Mouse (Mus musculus): Measurements from ENCODE around the gene Olfr275. TPM values are rescaled to one million over a fixed set of nuclear protein-coding genes. Genes with fewer than 3 reads are reported as not detected.
A peak's percentile ranks its signal among the peaks of the same experiment; 100 is the strongest.
"Not testable (repeated sequence)": the region's sequence is repeated elsewhere in the genome, so short reads cannot be mapped to it uniquely, and the experiment has no call there.

The Olfr275 gene
- polyA plus RNA-seq (2015; fragmentation: Nextera tagmentation; extraction: Ambion mirVana) = not detected in 2 replicates

DNA sequence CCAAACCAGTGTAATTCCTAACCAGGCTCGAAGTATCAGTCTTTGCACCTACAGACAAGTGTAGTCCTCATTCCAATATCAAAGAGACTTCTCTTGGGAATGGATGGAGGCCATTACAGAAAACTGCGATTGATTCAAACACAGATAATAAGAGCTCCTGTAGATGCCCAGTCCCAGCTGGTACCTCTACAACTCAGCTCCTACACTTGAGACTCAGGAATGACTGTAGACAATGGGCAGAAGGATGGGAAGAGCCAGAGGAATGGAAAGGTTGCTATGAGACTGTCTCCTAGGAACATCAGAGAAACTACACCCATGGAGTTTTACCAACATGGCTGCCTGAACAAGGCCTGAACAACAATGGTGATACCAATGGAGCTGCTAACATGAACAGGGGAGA lies at the start of gene Olfr275:
Gene Olfr275, plus strand, starts transcription at position 301 of the 400 bp plus-strand sequence.
- no peaks in the 10 kb centered on the region for H3K4me1 ChIP-seq (replicated peaks; ENCODE audit: control insufficient read depth, insufficient read depth, low read length)
- whole genome bisulfite sequencing = 91% methylated on average over 2 of the region's 2 CpGs
- no peak within 1 kb of the TSS for H3K4me3 ChIP-seq (replicated peaks; ENCODE audit: low read length)
- H3K9ac ChIP-seq (replicated peaks; ENCODE audit: low read depth, low read length) = no peak within 1 kb of the TSS
- no peaks in the 10 kb centered on the region for H3K9me3 ChIP-seq (ENCODE audit: control insufficient read depth, low read length)
- ATAC-seq = no peak
- H3K27me3 ChIP-seq (replicated peaks; ENCODE audit: control insufficient read depth, insufficient read depth, low read length) = no peaks in the 10 kb centered on the region
- H3K4me2 ChIP-seq (ENCODE audit: low read length) = no peak within 1 kb of the TSS
- H3K36me3 ChIP-seq (ENCODE audit: control insufficient read depth, insufficient read depth) = no peaks in the 10 kb centered on the region
- no peak within 1 kb of the TSS for H3K27ac ChIP-seq (ENCODE audit: low read length)

GRCm38 (mm10) chr4:52765612-52766011 lies 48.8 kb upstream of the Olfr275 start:
- Histone ChIP-seq H3K27me3 (replicated peaks; ENCODE audit: control insufficient read depth, insufficient read depth, low read length) (no peaks in the 10 kb centered on the region), H3K9ac (replicated peaks; ENCODE audit: low read depth, low read length) (no peak overlapping the region), H3K27ac (ENCODE audit: low read length) (no peak overlapping the region), H3K9me3 (ENCODE audit: control insufficient read depth, low read length) (no peaks in the 10 kb centered on the region), H3K4me2 (ENCODE audit: low read length) (no peak overlapping the region), H3K36me3 (ENCODE audit: control insufficient read depth, insufficient read depth) (no peaks in the 10 kb centered on the region), H3K4me3 (replicated peaks; ENCODE audit: low read length) (no peak overlapping the region), H3K4me1 (replicated peaks; ENCODE audit: control insufficient read depth, insufficient read depth, low read length) (no peaks in the 10 kb centered on the region)
- no peak for ATAC-seq
- 92% methylated on average over 6 of the region's 6 CpGs for WGBS

DNA sequence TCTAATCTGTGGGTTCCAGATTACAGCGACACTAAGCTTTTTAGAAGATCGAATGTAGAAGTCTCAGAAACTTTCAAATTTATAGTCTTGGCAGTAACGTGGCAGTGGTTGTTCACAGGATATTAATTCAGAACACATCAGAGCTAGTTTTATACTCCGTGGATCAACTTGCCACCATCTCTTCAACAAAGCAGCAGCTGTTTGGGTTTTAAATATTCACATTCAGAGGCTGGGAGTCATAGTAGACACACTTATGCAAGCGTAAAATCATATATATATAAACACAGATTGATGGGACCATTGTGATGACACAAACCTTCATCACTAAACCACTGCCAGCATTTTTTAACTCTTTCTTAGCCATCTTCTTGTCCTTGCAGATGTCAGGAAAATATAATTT lies 42.2 kb upstream of the Olfr275 start:
- H3K36me3 ChIP-seq (ENCODE audit: control insufficient read depth, insufficient read depth) = no peaks in the 10 kb centered on the region
- 0 out of 2 replicates have a peak, but pooled peaks have one; percentile 31 for ATAC-seq
- no peak overlapping the region for H3K4me3 ChIP-seq (replicated peaks; ENCODE audit: low read length)
- H3K9ac ChIP-seq (replicated peaks; ENCODE audit: low read depth, low read length) = no peak overlapping the region
- H3K9me3 ChIP-seq (ENCODE audit: control insufficient read depth, low read length) = no peaks in the 10 kb centered on the region
- no peak overlapping the region for H3K4me2 ChIP-seq (ENCODE audit: low read length)
- 75% methylated on average over 5 of the region's 5 CpGs for WGBS
- H3K4me1 ChIP-seq (replicated peaks; ENCODE audit: control insufficient read depth, insufficient read depth, low read length) = no peaks in the 10 kb centered on the region
- no peak overlapping the region for H3K27ac ChIP-seq (ENCODE audit: low read length)
- no peaks in the 10 kb centered on the region for H3K27me3 ChIP-seq (replicated peaks; ENCODE audit: control insufficient read depth, insufficient read depth, low read length)

DNA sequence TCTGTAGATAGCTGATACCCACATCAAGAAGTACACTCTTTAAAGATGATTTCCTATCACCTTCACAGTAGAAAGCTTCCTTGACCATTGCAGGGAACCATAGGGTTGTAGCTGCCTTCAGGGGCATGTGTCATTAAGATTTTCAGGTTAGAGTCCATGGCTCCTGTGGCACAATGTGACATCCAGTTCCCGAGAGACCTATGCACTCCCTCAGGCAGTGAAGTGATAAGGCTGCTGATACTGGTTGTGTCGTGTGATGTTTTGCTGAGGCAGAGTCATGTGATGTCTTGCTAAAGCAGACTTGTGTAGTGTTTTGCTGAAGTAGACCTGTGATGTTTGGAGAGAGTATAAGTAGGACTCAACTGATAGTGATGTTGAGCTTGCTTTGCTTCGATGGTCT lies 14.4 kb upstream of the Olfr275 start:
- Histone ChIP-seq H3K4me2 (ENCODE audit: low read length) (no peak overlapping the region), H3K9ac (replicated peaks; ENCODE audit: low read depth, low read length) (no peak overlapping the region), H3K4me1 (replicated peaks; ENCODE audit: control insufficient read depth, insufficient read depth, low read length) (no peaks in the 10 kb centered on the region), H3K36me3 (ENCODE audit: control insufficient read depth, insufficient read depth) (no peaks in the 10 kb centered on the region), H3K4me3 (replicated peaks; ENCODE audit: low read length) (no peak overlapping the region), H3K9me3 (ENCODE audit: control insufficient read depth, low read length) (no peaks in the 10 kb centered on the region), H3K27me3 (replicated peaks; ENCODE audit: control insufficient read depth, insufficient read depth, low read length) (no peaks in the 10 kb centered on the region), H3K27ac (ENCODE audit: low read length) (no peak overlapping the region)
- ATAC-seq = no peak
- WGBS = 86% methylated on average over 3 of the region's 3 CpGs

GRCm38 (mm10) chr4:52811871-52812270 lies 2.5 kb upstream of the Olfr275 start:
- 39% methylated on average over 2 of the region's 2 CpGs for WGBS
- H3K27me3 ChIP-seq (replicated peaks; ENCODE audit: control insufficient read depth, insufficient read depth, low read length) = no peaks in the 10 kb centered on the region
- H3K4me3 ChIP-seq (replicated peaks; ENCODE audit: low read length) = no peak overlapping the region
- H3K9ac ChIP-seq (replicated peaks; ENCODE audit: low read depth, low read length) = no peak overlapping the region
- H3K27ac ChIP-seq (ENCODE audit: low read length) = no peak overlapping the region
- H3K36me3 ChIP-seq (ENCODE audit: control insufficient read depth, insufficient read depth) = no peaks in the 10 kb centered on the region
- H3K4me2 ChIP-seq (ENCODE audit: low read length) = no peak overlapping the region
- no peak for ATAC-seq
- no peaks in the 10 kb centered on the region for H3K9me3 ChIP-seq (ENCODE audit: control insufficient read depth, low read length)
- H3K4me1 ChIP-seq (replicated peaks; ENCODE audit: control insufficient read depth, insufficient read depth, low read length) = no peaks in the 10 kb centered on the region

GRCm38 (mm10) chr4:52821375-52821774 lies 7.0 kb downstream of the Olfr275 start:
- Histone ChIP-seq H3K4me1 (replicated peaks; ENCODE audit: control insufficient read depth, insufficient read depth, low read length) (no peaks in the 10 kb centered on the region), H3K9me3 (ENCODE audit: control insufficient read depth, low read length) (no peaks in the 10 kb centered on the region), H3K27ac (ENCODE audit: low read length) (no peak overlapping the region), H3K9ac (replicated peaks; ENCODE audit: low read depth, low read length) (no peak overlapping the region), H3K27me3 (replicated peaks; ENCODE audit: control insufficient read depth, insufficient read depth, low read length) (no peaks in the 10 kb centered on the region), H3K36me3 (ENCODE audit: control insufficient read depth, insufficient read depth) (no peaks in the 10 kb centered on the region), H3K4me2 (ENCODE audit: low read length) (no peak overlapping the region), H3K4me3 (replicated peaks; ENCODE audit: low read length) (no peak overlapping the region)
- no peak for ATAC-seq
- 97% methylated on average over 11 of the region's 11 CpGs for WGBS

DNA sequence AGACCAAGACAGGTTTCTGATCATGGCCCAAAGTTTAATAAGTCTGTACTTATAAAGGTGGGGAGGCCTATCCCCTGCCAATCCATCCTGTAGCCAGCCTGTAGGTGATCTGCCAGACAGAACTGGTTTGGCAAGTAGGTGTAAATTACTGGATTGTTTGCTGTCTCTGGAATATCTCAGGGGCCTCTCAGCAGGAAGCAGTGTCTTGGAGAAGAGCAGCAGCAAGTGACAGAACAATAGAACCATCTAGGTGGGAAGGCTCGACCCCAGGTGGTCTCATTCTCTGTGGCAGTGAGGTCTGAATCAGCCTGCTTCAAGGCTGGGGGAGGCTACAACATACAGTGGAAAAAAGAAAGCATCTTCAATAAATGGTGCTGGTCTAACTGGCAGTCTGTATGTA lies 31.0 kb downstream of the Olfr275 start:
- not testable (repeated sequence) for H3K27me3 ChIP-seq (replicated peaks; ENCODE audit: control insufficient read depth, insufficient read depth, low read length); H3K9me3 ChIP-seq (ENCODE audit: control insufficient read depth, low read length); H3K4me1 ChIP-seq (replicated peaks; ENCODE audit: control insufficient read depth, insufficient read depth, low read length); ATAC-seq; H3K4me2 ChIP-seq (ENCODE audit: low read length); H3K9ac ChIP-seq (replicated peaks; ENCODE audit: low read depth, low read length); H3K36me3 ChIP-seq (ENCODE audit: control insufficient read depth, insufficient read depth); H3K27ac ChIP-seq (ENCODE audit: low read length); H3K4me3 ChIP-seq (replicated peaks; ENCODE audit: low read length)
- whole genome bisulfite sequencing = 46% methylated on average over 1 of the region's 1 CpGs

GRCm38 (mm10) chr4:52849039-52849635 lies 34.7 kb downstream of the Olfr275 start:
- Histone ChIP-seq H3K9me3 (ENCODE audit: control insufficient read depth, low read length) (no peaks in the 10 kb centered on the region), H3K4me2 (ENCODE audit: low read length) (no peak overlapping the region), H3K9ac (replicated peaks; ENCODE audit: low read depth, low read length) (no peak overlapping the region), H3K27ac (ENCODE audit: low read length) (no peak overlapping the region), H3K27me3 (replicated peaks; ENCODE audit: control insufficient read depth, insufficient read depth, low read length) (no peaks in the 10 kb centered on the region), H3K36me3 (ENCODE audit: control insufficient read depth, insufficient read depth) (no peaks in the 10 kb centered on the region), H3K4me1 (replicated peaks; ENCODE audit: control insufficient read depth, insufficient read depth, low read length) (peaks cover 9% of the 10 kb centered on the region), H3K4me3 (replicated peaks; ENCODE audit: low read length) (no peak overlapping the region)
- ATAC-seq = peak; percentile 77
- WGBS = 22% methylated on average over 4 of the region's 4 CpGs

- Histone ChIP-seq H3K27me3 (replicated peaks; ENCODE audit: control insufficient read depth, insufficient read depth, low read length) (no peaks in the 10 kb centered on the region), H3K4me1 (replicated peaks; ENCODE audit: control insufficient read depth, insufficient read depth, low read length) (peaks cover 9% of the 10 kb centered on the region), H3K36me3 (ENCODE audit: control insufficient read depth, insufficient read depth) (no peaks in the 10 kb centered on the region), H3K9me3 (ENCODE audit: control insufficient read depth, low read length) (no peaks in the 10 kb centered on the region), H3K27ac (ENCODE audit: low read length) (no peak overlapping the region), H3K4me2 (ENCODE audit: low read length) (no peak overlapping the region), H3K9ac (replicated peaks; ENCODE audit: low read depth, low read length) (no peak overlapping the region), H3K4me3 (replicated peaks; ENCODE audit: low read length) (no peak overlapping the region)
- WGBS = 58% methylated on average over 5 of the region's 5 CpGs
- peak; percentile 85 for ATAC-seq
These were observed 35.3 kb downstream of the Olfr275 start for GRCm38 (mm10) chr4:52849672-52850071.

DNA sequence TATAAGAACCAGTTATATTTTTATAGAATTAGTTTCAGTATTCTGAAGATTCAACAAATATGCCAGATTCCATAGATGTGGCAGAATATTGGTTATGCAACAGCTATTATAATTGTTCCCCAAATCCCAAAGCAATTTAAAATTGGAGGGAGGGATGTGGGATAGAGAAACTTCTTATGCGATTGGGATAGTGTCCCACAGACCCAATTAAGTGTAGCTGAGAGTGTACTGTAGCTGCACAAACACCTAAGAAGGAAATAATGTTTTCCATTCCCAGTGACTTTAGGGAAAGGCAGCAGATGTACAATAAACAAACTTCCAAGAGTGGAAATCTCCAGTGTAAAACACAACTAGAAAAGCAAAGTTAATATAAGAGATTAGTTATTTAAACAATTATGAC lies 44.7 kb downstream of the Olfr275 start, which contains the start of gene Olfr273:
Gene Olfr273, minus strand, starts transcription at position 101 of the 400 bp plus-strand sequence.
- Histone ChIP-seq H3K4me3 (replicated peaks; ENCODE audit: low read length) (no peak within 1 kb of the TSS), H3K36me3 (ENCODE audit: control insufficient read depth, insufficient read depth) (no peaks in the 10 kb centered on the region), H3K9ac (replicated peaks; ENCODE audit: low read depth, low read length) (no peak within 1 kb of the TSS), H3K4me2 (ENCODE audit: low read length) (no peak within 1 kb of the TSS), H3K4me1 (replicated peaks; ENCODE audit: control insufficient read depth, insufficient read depth, low read length) (no peaks in the 10 kb centered on the region), H3K27ac (ENCODE audit: low read length) (no peak within 1 kb of the TSS), H3K9me3 (ENCODE audit: control insufficient read depth, low read length) (no peaks in the 10 kb centered on the region), H3K27me3 (replicated peaks; ENCODE audit: control insufficient read depth, insufficient read depth, low read length) (no peaks in the 10 kb centered on the region)
- WGBS = 81% methylated on average over 1 of the region's 1 CpGs
- ATAC-seq = no peak
